In the genomic region with DNA sequence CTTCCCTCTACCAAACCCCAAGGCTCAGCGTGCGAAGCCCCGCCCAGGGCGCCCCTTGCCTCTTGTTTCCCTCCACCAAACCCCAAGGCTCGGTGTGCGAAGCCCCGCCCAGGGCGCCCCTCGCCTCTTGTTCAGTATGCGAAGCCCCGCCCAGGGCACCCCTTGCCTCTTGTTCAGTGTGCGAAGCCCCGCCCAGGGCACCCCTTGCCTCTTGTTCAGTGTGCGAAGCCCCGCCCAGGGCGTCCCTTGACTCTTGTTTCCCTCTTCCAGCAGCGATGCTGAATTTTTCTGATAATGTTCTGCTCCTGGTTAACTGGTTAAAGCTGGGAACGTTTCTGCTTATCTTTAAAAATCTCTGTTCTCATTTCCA, we compare ENCODE assay signal across 9 mouse cellular contexts.
DNase-seq lines count a peak whose midpoint lies in the region.
"Had no signal": no experiment of that assay in that cellular context is flagged by ENCODE, and none has a peak within 500 bp of the region (broad histone marks: within the 10 kb centered on the region; RNA-seq: fewer than 3 reads in every experiment).

No protein-coding gene starts in this region.

- H3K27ac ChIP-seq in limb, embryonic 10.5 days = 0 out of 2 replicates have a peak overlapping the region, but pooled peaks have one; percentile 25

- H3K9me3 ChIP-seq in limb, embryonic 10.5 days (replicated peaks) = no peaks in the 10 kb centered on the region
- H3K9me3 ChIP-seq: megakaryocyte, embryonic 14.5 days had no signal

- peak overlapping the region; percentile 43 for H3K4me3 ChIP-seq in limb, embryonic 10.5 days
- H3K4me3 ChIP-seq: megakaryocyte, embryonic 14.5 days had no signal

- H3K27me3 ChIP-seq in limb, embryonic 10.5 days (ENCODE audit: low read depth, poor library complexity, severe bottlenecking) = no peaks in the 10 kb centered on the region
- H3K27me3 ChIP-seq: megakaryocyte, embryonic 14.5 days had no signal

- WGBS in limb, embryonic 10.5 days = 15% methylated on average over 18 of the region's 18 CpGs

- H3K36me3 ChIP-seq in limb, embryonic 10.5 days = no peaks in the 10 kb centered on the region

- H3K4me1 ChIP-seq in limb, embryonic 10.5 days = no peaks in the 10 kb centered on the region
- H3K4me1 ChIP-seq: megakaryocyte, embryonic 14.5 days had no signal

- peak; percentile 2 to 5 for DNase-seq in cerebellum, postnatal 25 days
- DNase-seq in cerebellum, adult 11 months = no peak
- DNase-seq in R1 (ENCODE audit: low read depth, low spot score) = peak; percentile 10
- peak; percentile 13 for DNase-seq in frontal cortex, postnatal 10 days (ENCODE audit: low spot score in 2 of 2)
- peak; percentile 35 for DNase-seq in limb, embryonic 10.5 days (ENCODE audit: low spot score)
- peak; percentile 15 for DNase-seq in right cerebral cortex, adult 18-20 months
- DNase-seq in urinary bladder, postnatal 25 days (ENCODE audit: low spot score) = no peak
- DNase-seq in spleen, adult 18-20 months = no peak

Comparison
In these comparisons a context has a peak if more than half of its experiments do, and no peak if none do; other contexts are left out.
1. DNase-seq: peak in cerebellum, postnatal 25 days (2 of 2), R1 (single experiment), frontal cortex, postnatal 10 days (2 of 2), limb, embryonic 10.5 days (single experiment) and right cerebral cortex, adult 18-20 months (single experiment); none in cerebellum, adult 11 months (single experiment), urinary bladder, postnatal 25 days (single experiment) and spleen, adult 18-20 months (0 of 2).